18 mouse cellular contexts compared by ENCODE assay signal in genomic region chr7:117636713-117637112, GRCm38 (mm10).
DNase-seq lines count a peak whose midpoint lies in the region; ATAC-seq and TF ChIP-seq lines count a peak whose summit lies in the region.
"Had no signal": no experiment of that assay in that cellular context is flagged by ENCODE, and none has a peak within 500 bp of the region (broad histone marks: within the 10 kb centered on the region; RNA-seq: fewer than 3 reads in every experiment).

No protein-coding gene starts in this region.

- no peak overlapping the region for H3K27ac ChIP-seq in kidney, postnatal 0 days
- no peak overlapping the region for H3K27ac ChIP-seq in embryonic facial prominence, embryonic 11.5 days (replicated peaks; ENCODE audit: low read depth, low read length)
- H3K27ac ChIP-seq in thymus, adult 2 months (ENCODE audit: control insufficient read depth, insufficient read depth, low read length) = no peak overlapping the region
- H3K27ac ChIP-seq: embryonic facial prominence, embryonic 13.5 days; forebrain, embryonic 13.5 days; heart, embryonic 15.5 days; neural tube, embryonic 12.5 days had no signal

- no peak overlapping the region for H3K4me3 ChIP-seq in kidney, postnatal 0 days (replicated peaks; ENCODE audit: low read depth, low read length)
- no peak overlapping the region for H3K4me3 ChIP-seq in embryonic facial prominence, embryonic 11.5 days (ENCODE audit: low read depth, low read length)
- H3K4me3 ChIP-seq in thymus, adult 2 months (ENCODE audit: control insufficient read depth, insufficient read depth, low read length) = no peak overlapping the region
- H3K4me3 ChIP-seq: embryonic facial prominence, embryonic 13.5 days; forebrain, embryonic 13.5 days; heart, embryonic 15.5 days; neural tube, embryonic 12.5 days had no signal

- DNase-seq in embryo, embryonic 10 days (ENCODE audit: low spot score) = peak; percentile 73
- no peak for DNase-seq in embryo, embryonic 9.5 days (ENCODE audit: extremely low spot score)
- peak; percentile 45 for DNase-seq in kidney, postnatal 0 days (ENCODE audit: low spot score)
- no peak for DNase-seq in kidney, adult 8-10 months
- DNase-seq in embryonic facial prominence, embryonic 11.5 days (ENCODE audit: low spot score) = peak; percentile 68
- no peak for DNase-seq in left cerebral cortex, postnatal 4 days
- no peak for DNase-seq in thymus, adult 2 months
- DNase-seq: cerebellum, adult 18-20 months; gastrocnemius, postnatal 10 days; lung, postnatal 10 days; midbrain, embryonic 14.5 days; spleen, adult 18-20 months had no signal

- ATAC-seq in kidney, postnatal 0 days (replicated peaks; ENCODE audit: low FRiP score, low read depth) = no peak
- ATAC-seq in embryonic facial prominence, embryonic 11.5 days (replicated peaks; ENCODE audit: insufficient number of reproducible peaks, low FRiP score, low TSS enrichment, low read depth) = no peak
- peak; percentile 46; the same call in 1 of the 2 replicates for ATAC-seq in megakaryocyte-erythroid progenitor cell, adult 5-6 weeks (replicated peaks; ENCODE audit: low FRiP score, low TSS enrichment, poor library complexity, severe bottlenecking)
- ATAC-seq: forebrain, embryonic 13.5 days; intestine, postnatal 0 days had no signal

- H3K4me2 ChIP-seq in kidney, postnatal 0 days (ENCODE audit: low read length) = no peak overlapping the region
- no peak overlapping the region for H3K4me2 ChIP-seq in embryonic facial prominence, embryonic 11.5 days (ENCODE audit: low read depth, low read length)
- H3K4me2 ChIP-seq: embryonic facial prominence, embryonic 13.5 days; forebrain, embryonic 13.5 days; heart, embryonic 15.5 days; neural tube, embryonic 12.5 days had no signal

- no peak for TF ChIP-seq CTCF in kidney, postnatal 0 days (IDR thresholded peaks at IDR 0.05; ENCODE audit: low read depth)
- TF ChIP-seq CTCF in thymus, adult 2 months (IDR thresholded peaks at IDR 0.05; ENCODE audit: borderline replicate concordance, control insufficient read depth, extremely low read depth, insufficient read depth, low read length, poor library complexity) = no peak

- H3K4me1 ChIP-seq in kidney, postnatal 0 days (replicated peaks; ENCODE audit: insufficient read depth, low read length) = no peaks in the 10 kb centered on the region
- no peaks in the 10 kb centered on the region for H3K4me1 ChIP-seq in embryonic facial prominence, embryonic 11.5 days (ENCODE audit: control insufficient read depth, insufficient read depth, low read length)
- peaks cover 15% of the 10 kb centered on the region for H3K4me1 ChIP-seq in thymus, adult 2 months (replicated peaks; ENCODE audit: control insufficient read depth, insufficient read depth, low read length)
- H3K4me1 ChIP-seq: embryonic facial prominence, embryonic 13.5 days; heart, embryonic 15.5 days; neural tube, embryonic 12.5 days had no signal

- intact Hi-C loops in left cerebral cortex, postnatal 4 days (cut with DNase I) = no loop called here

- 80% methylated on average over 3 of the region's 3 CpGs for WGBS in kidney, postnatal 0 days
- 58% methylated on average over 3 of the region's 3 CpGs for WGBS in embryonic facial prominence, embryonic 11.5 days
- WGBS in thymus, adult 2 months = over 99% methylated on average over 3 of the region's 3 CpGs

- H3K9me3 ChIP-seq in kidney, postnatal 0 days (replicated peaks; ENCODE audit: low read length) = no peaks in the 10 kb centered on the region
- no peaks in the 10 kb centered on the region for H3K9me3 ChIP-seq in embryonic facial prominence, embryonic 11.5 days (replicated peaks; ENCODE audit: control insufficient read depth, low read length)
- H3K9me3 ChIP-seq: embryonic facial prominence, embryonic 13.5 days; forebrain, embryonic 13.5 days; heart, embryonic 15.5 days; neural tube, embryonic 12.5 days had no signal

- no peaks in the 10 kb centered on the region for H3K36me3 ChIP-seq in kidney, postnatal 0 days (ENCODE audit: insufficient read depth, low read length)
- H3K36me3 ChIP-seq in embryonic facial prominence, embryonic 11.5 days (replicated peaks; ENCODE audit: control insufficient read depth, insufficient read depth, low read depth, low read length) = no peaks in the 10 kb centered on the region
- no peaks in the 10 kb centered on the region for H3K36me3 ChIP-seq in thymus, adult 2 months (ENCODE audit: control insufficient read depth, insufficient read depth, low read length)
- H3K36me3 ChIP-seq: heart, embryonic 15.5 days; neural tube, embryonic 12.5 days had no signal

- H3K27me3 ChIP-seq in kidney, postnatal 0 days (ENCODE audit: insufficient read depth, low read length) = no peaks in the 10 kb centered on the region
- no peaks in the 10 kb centered on the region for H3K27me3 ChIP-seq in embryonic facial prominence, embryonic 11.5 days (ENCODE audit: control insufficient read depth, insufficient read depth, low read length)
- no peaks in the 10 kb centered on the region for H3K27me3 ChIP-seq in thymus, adult 2 months (ENCODE audit: control insufficient read depth, insufficient read depth, low read length)
- H3K27me3 ChIP-seq: embryonic facial prominence, embryonic 13.5 days; forebrain, embryonic 13.5 days; heart, embryonic 15.5 days; neural tube, embryonic 12.5 days had no signal

- TF ChIP-seq POLR2A in thymus, adult 2 months (IDR thresholded peaks at IDR 0.05; ENCODE audit: control insufficient read depth, extremely low read depth, insufficient read depth, low read length, poor library complexity) = no peak

- H3K9ac ChIP-seq in kidney, postnatal 0 days (ENCODE audit: low read depth, low read length) = no peak overlapping the region
- H3K9ac ChIP-seq in embryonic facial prominence, embryonic 11.5 days (replicated peaks; ENCODE audit: low read length) = no peak overlapping the region
- H3K9ac ChIP-seq: embryonic facial prominence, embryonic 13.5 days; forebrain, embryonic 13.5 days; heart, embryonic 15.5 days; neural tube, embryonic 12.5 days had no signal

Comparison
In these comparisons a context has a peak if more than half of its experiments do, and no peak if none do; other contexts are left out.
1. DNase-seq: peak in embryo, embryonic 10 days (single experiment), kidney, postnatal 0 days (single experiment) and embryonic facial prominence, embryonic 11.5 days (single experiment); none in embryo, embryonic 9.5 days (single experiment), kidney, adult 8-10 months (0 of 2), left cerebral cortex, postnatal 4 days (single experiment) and thymus, adult 2 months (single experiment).